Mouse (Mus musculus) olfactory bulb, adult 2 months (tissue): ENCODE results near the gene Ccdc149. TPM values are rescaled to one million over a fixed set of nuclear protein-coding genes. Genes with fewer than 3 reads are reported as not detected.
A peak's percentile ranks its signal among the peaks of the same experiment; 100 is the strongest.

Source experiments
- H3K27ac ChIP-seq: fragments of 200-500 bp; 2 replicates; pipeline ENCODE4 v1.5.1; 2012; ENCODE audit warnings: low read depth, low read length; ENCODE audit not compliant: insufficient read depth
- H3K4me1 ChIP-seq: fragments of 200-500 bp; 2 replicates; pipeline ENCODE4 v1.6.1; 2012; ENCODE audit warnings: low read length; ENCODE audit not compliant: control insufficient read depth, insufficient read depth
- H3K4me3 ChIP-seq: fragments of 200-500 bp; 2 replicates; pipeline ENCODE4 v1.5.1; 2012; ENCODE audit warnings: mild to moderate bottlenecking, low read depth, low read length, moderate library complexity; ENCODE audit not compliant: insufficient read depth
- CTCF ChIP-seq: fragments of 200-500 bp; IDR thresholded peaks from 2 replicates; pipeline ENCODE4 v1.5.1; 2012; ENCODE audit warnings: low read depth, mild to moderate bottlenecking, low read length, moderate library complexity; ENCODE audit not compliant: insufficient read depth
- POLR2A ChIP-seq: fragments of 200-500 bp; IDR thresholded peaks from 2 replicates; pipeline ENCODE4 v1.6.1; 2012; ENCODE audit warnings: mild to moderate bottlenecking, low read depth, low read length, moderate library complexity; ENCODE audit not compliant: insufficient read depth
- whole genome bisulfite sequencing: fragments of 180-500 bp; shearing (Covaris S2); methylation state at CpG from one replicate; pipeline ENCODE4 v1.1.7; 2018; 5-methylcytosine and 5-hydroxymethylcytosine counted together
- polyA plus RNA-seq: library from polyadenylated mRNA; stranded (reverse); fragments of >200 nt; gene quantifications from 2 replicates; pipeline ENCODE4 v1.2.4, GENCODE M21; 2012; ENCODE audit warnings: low replicate concordance; ENCODE audit not compliant: missing spikeins, insufficient read depth, insufficient read length

Gene Ccdc149
- polyA plus RNA-seq, 1 experiment: not detected

DNA sequence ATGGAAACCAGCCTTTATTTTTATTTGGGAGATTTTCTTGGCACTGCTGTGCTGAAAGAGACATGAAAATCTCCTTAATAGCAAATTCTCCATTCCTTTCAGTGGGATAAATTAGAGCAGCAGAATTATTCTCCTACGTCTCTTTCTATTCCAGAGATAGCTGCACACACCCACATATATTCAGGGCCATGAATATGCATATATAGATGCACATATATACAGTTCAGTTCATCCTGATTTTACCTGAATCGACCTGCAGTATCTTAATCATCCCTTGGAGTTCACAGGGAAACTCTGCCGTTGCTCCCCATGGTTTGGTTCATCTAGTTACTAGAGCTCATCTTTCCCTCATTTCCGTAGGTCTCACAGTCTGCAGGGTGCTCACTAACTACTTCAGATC lies 77.6 kb downstream of the Ccdc149 start:
- Histone ChIP-seq H3K27ac (0 out of 2 replicates have a peak overlapping the region, but pooled peaks have one; percentile 12), H3K4me1 (peaks cover 8% of the 10 kb centered on the region; the same call in 1 of the 2 replicates), H3K4me3 (no peak overlapping the region)
- TF ChIP-seq CTCF (no peak), POLR2A (no peak)
- 69% methylated on average over 4 of the region's 4 CpGs for whole genome bisulfite sequencing

DNA sequence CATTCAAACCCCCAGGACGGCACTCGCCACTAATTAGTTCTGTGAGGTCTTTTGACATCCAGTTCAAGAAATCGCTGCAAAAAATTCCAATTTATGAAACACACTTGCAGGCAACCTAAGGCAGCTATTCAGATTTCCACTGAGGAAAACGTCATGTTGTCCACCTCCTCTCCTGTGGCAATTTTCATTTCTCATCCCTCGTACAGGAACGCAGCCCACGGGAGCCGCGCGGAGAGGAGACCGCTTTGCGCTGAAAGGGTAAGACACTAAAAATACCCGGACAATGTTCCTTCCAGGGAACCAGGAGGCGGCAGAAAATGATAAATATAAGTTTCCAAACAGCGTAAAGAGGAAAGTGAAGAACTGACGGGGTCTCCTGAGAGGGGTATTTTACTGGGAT lies 79.8 kb downstream of the Ccdc149 start:
- 38% methylated on average over 16 of the region's 16 CpGs for WGBS
- Histone ChIP-seq H3K27ac (peak overlapping the region; percentile 35; the same call in 1 of the 2 replicates), H3K4me1 (peaks cover 19% of the 10 kb centered on the region), H3K4me3 (no peak overlapping the region)
- TF ChIP-seq CTCF: no peak
- TF ChIP-seq POLR2A: no peak

DNA sequence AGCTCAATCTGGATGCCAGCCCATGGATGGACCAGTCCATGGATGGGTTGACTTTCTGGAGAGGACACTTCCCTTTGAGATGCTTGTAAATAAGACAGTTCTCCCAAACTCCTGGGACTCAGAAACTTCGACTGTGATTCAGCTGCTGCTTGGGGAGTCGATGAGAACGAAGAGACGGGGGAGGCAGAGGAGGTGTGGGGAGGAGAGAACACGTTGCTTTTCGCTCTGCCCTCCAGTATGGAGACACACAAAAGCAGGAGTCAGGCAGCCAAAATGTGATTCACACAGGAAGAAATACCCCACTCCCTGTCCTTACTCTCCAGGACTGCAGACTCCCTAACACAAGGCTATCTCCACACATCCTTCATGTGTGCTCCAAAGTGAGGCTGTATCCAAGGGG lies 80.9 kb downstream of the Ccdc149 start:
- WGBS: 45% methylated on average over 6 of the region's 6 CpGs
- H3K4me1 ChIP-seq: peaks cover 19% of the 10 kb centered on the region
- H3K27ac ChIP-seq: peak overlapping the region; percentile 72; the same call in 1 of the 2 replicates
- no peak overlapping the region for H3K4me3 ChIP-seq
- TF ChIP-seq POLR2A: no peak
- no peak for TF ChIP-seq CTCF

DNA sequence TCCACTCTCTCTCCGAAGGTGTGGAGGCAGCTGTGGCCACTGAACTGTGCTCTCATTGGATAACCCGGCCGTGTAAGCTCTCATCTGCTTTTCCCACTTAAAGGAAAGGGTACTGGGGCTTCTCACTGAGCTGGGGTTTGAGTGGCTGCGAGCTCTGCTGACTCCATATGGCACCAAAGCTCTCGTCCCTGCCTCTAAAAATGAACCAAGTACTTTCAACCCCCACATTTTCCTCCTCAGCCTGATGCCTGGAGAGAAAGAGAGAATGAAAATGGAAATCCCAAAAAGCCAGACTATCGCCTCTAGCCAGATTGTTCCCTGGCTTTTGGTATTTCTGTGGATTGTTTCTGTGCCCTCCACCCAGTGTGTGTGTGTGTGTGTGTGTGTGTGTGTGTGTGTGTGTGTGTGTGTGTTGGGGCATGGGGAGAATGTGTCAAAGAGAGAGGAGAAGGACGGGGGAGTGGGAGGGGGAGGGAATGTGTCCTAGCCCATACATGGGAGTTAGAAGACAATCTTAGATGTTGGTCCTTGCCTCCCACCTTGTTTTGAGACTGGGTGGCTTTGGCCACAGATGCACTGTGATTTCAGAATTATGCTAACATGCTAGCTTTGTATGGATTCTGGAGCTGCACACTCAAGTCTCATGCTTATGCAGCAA lies 83.1 kb downstream of the Ccdc149 start:
- Histone ChIP-seq H3K4me3 (no peak overlapping the region), H3K27ac (peak overlapping the region; percentile 42), H3K4me1 (peaks cover 16% of the 10 kb centered on the region)
- no peak for TF ChIP-seq POLR2A
- 54% methylated on average over 7 of the region's 7 CpGs for WGBS

DNA sequence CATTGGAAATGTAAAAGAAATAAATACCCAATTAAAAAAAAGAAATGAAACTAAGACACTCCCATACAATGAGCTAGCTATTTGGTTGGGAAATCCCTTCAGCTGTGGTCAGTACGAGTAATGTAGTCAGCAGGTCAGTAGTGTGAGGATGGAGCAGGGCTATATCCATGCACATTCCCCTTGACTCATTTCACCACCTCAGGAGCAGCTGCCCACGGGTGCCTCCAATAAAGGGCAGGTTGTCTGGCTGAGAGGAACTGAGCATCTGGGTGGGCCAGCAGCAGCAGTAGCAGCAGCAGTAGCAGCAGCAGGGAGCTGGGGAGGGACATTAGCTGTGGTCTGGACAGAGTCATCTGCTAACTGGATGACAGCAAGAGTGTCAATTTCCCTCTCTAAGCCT lies 85.3 kb downstream of the Ccdc149 start:
- WGBS: 81% methylated on average over 2 of the region's 2 CpGs
- Histone ChIP-seq H3K4me1 (peaks cover 16% of the 10 kb centered on the region), H3K27ac (no peak overlapping the region), H3K4me3 (no peak overlapping the region)
- TF ChIP-seq POLR2A (no peak), CTCF (no peak)

DNA sequence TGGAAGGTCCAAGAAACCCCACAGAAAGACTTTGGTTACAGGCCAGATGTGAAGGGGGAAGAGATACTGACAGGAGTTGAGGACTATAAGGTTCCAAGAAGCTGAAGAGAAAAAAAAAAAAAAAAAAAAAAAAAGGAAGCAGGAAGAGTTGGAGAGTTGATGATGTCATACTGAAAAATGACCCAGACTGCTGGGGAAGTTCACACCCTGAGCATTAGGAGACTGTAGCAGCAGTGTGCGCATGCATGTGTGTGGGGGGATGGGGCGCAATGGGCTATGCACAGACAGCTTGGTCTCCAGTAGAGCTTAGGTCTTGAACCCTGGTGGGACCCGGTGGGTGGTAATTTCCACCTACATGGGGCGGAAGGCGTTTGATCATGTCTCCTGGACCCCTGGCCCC lies 87.6 kb downstream of the Ccdc149 start:
- no peak for TF ChIP-seq POLR2A
- TF ChIP-seq CTCF: no peak
- WGBS: over 99% methylated on average over 5 of the region's 5 CpGs
- Histone ChIP-seq H3K4me3 (no peak overlapping the region), H3K4me1 (peaks cover 10% of the 10 kb centered on the region), H3K27ac (no peak overlapping the region)

DNA sequence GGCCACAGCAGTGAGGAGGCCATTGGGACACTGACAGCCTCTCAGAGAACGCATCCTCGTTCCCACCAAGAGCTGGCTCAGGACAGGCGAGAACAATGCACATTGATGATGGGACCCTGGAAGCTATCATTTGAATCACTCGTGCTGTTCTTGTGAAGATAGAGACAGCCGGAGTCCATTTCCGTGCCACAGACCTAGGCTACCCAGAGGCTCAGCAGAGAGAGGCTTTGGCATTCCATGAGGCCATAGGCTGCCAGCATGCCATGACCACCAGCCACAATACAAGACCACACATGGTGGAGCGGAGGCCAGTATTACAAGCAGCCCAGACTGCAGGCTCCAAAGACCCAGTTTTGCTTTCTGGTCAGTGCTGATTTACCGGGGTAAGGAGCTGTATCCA lies 88.5 kb downstream of the Ccdc149 start:
- TF ChIP-seq CTCF: no peak
- Histone ChIP-seq H3K27ac (no peak overlapping the region), H3K4me1 (peaks cover 5% of the 10 kb centered on the region), H3K4me3 (no peak overlapping the region)
- 82% methylated on average over 8 of the region's 8 CpGs for WGBS

GRCm38 (mm10) chr5:52375847-52376246 lies 95.5 kb downstream of the Ccdc149 start:
- Histone ChIP-seq H3K27ac (no peak overlapping the region), H3K4me3 (no peak overlapping the region), H3K4me1 (peaks cover 3% of the 10 kb centered on the region)
- WGBS: 91% methylated on average over 9 of the region's 9 CpGs
- no peak for TF ChIP-seq CTCF
- TF ChIP-seq POLR2A: no peak

DNA sequence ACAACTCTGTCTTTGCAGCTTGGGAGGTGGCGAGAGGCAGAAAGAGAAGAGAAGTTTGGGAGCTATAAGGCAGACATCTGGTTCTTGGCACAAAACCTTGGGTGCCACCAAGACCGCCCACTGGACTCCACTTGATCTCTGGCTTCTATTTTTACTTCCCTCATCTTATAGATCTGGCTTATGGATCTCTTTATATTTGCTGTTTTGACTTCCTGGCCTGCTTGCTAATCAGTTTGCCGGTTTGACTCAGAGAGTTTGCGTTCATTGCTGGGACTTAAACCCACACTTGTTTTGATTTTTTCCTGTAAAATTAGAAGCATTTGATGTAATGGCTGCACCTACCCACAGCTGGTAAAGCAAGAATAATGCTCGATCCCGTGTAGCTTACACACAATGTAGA lies 100.4 kb downstream of the Ccdc149 start:
- 42% methylated on average over 6 of the region's 6 CpGs for WGBS
- peaks cover 21% of the 10 kb centered on the region for H3K4me1 ChIP-seq
- no peak for TF ChIP-seq POLR2A

More for the DNA sequence above, 100.4 kb downstream of the Ccdc149 start:
- H3K27ac ChIP-seq: no peak overlapping the region
- H3K4me3 ChIP-seq: no peak overlapping the region
